Mouse (Mus musculus) kidney, adult 2 months (tissue): ENCODE measurements around the gene Zfyve19.

Experiments used
- CTCF ChIP-seq: fragments of 200-500 bp; conservative IDR thresholded peaks from 2 replicates; pipeline ENCODE4 v1.5.1; 2011; ENCODE audit warnings: low read depth, mild to moderate bottlenecking, control low read depth, low read length, moderate library complexity, mixed read lengths; ENCODE audit not compliant: insufficient read depth, insufficient read length
- POLR2A ChIP-seq: fragments of 200-500 bp; IDR thresholded peaks from one replicate; pipeline ENCODE4 v1.6.1; 2011; ENCODE audit warnings: low read depth, low read length, control low read depth

DNA sequence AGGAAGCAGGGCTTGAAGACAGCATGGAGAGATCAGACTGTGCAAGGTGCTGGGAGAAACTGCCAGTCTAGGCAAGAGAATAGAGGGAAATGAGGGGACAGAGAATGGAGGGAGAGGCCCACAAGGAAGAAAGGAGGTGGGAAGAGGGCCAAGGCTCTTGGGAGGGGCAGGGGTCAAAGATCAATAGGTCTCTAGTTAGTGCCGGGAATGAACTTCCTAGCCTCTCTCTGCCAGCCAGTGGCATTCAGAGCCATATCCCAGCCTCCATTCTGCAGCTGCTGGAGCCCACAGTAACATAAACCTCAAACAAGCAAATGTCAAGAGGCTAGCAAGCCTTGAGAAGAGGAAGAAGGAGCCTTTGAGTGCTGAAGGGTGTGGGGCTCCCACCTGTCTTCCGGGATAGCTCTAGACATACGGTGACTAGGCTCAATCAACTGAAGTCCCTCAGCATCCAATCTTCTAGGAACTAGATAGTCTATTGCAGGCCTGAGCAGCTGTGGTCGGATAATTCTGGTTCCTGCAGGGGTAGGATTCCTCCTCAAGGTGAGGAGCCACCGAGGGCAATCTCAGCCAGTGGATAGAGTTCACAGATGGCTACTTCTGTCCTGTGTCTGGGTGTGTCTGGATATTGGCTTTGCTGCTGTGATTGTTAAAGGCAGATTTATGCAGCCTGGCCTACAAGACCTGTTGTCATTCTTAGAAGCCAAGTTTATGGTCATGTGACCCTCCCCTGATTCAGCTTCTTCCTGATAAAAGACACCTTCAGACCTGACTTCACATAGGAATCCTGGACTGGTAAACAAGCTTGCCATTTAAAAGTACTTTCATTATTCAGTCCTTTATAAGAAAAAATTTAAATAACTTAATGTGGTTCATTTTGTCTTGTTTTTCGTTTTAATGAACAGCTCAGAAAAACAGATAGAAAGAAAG, 21.6 kb downstream of the Zfyve19 start, which contains the start of gene Ppp1r14d:
- no peak for TF ChIP-seq POLR2A
- TF ChIP-seq CTCF, result no peak
